Mouse (Mus musculus) embryonic facial prominence, embryonic 14.5 days (tissue): ENCODE measurements around the gene Apex2. TPM values are rescaled to one million over a fixed set of nuclear protein-coding genes. Genes with fewer than 3 reads are reported as not detected.

Experiments
- ATAC-seq: fragments of 200-750 bp; cut with Nextera tagmentation; 2 replicates; pipeline ENCODE4 v1.8.0; 2017; ENCODE audit warnings: low read depth, moderate number of reproducible peaks, moderate TSS enrichment
- DNase-seq: peaks from one replicate; pipeline ENCODE4 v3.0.0-alpha.2; 2015; ENCODE audit warnings: low spot score
- H3K27ac ChIP-seq: fragments of 300-500 bp; sonication (generic); replicated peaks from 2 replicates; pipeline ENCODE4 v1.5.1; 2014; ENCODE audit warnings: low read depth, mild to moderate bottlenecking, low read length, moderate library complexity
- H3K27me3 ChIP-seq: fragments of 300-500 bp; sonication (generic); replicated peaks from 2 replicates; pipeline ENCODE4 v1.6.1; 2014; ENCODE audit warnings: low read length; ENCODE audit not compliant: control insufficient read depth, insufficient read depth
- H3K36me3 ChIP-seq: fragments of 300-500 bp; sonication (generic); 2 replicates; pipeline ENCODE4 v1.6.1; 2014; ENCODE audit warnings: low read length, mixed read lengths; ENCODE audit not compliant: control insufficient read depth, insufficient read depth
- H3K4me1 ChIP-seq: fragments of 300-500 bp; sonication (generic); 2 replicates; pipeline ENCODE4 v1.6.1; 2014; ENCODE audit warnings: antibody characterized with exemption, low read length; ENCODE audit not compliant: control insufficient read depth, insufficient read depth
- H3K4me2 ChIP-seq: fragments of 300-500 bp; sonication (generic); 2 replicates; pipeline ENCODE4 v1.6.1; 2014; ENCODE audit warnings: low read depth, mild to moderate bottlenecking, low read length, moderate library complexity, mixed read lengths
- H3K4me3 ChIP-seq: fragments of 300-500 bp; sonication (generic); 2 replicates; pipeline ENCODE4 v1.5.1; 2014; ENCODE audit warnings: low read depth, mild to moderate bottlenecking, low read length
- H3K9ac ChIP-seq: fragments of 300-500 bp; sonication (generic); 2 replicates; pipeline ENCODE4 v1.6.1; 2014; ENCODE audit warnings: low read depth, mild to moderate bottlenecking, low read length, moderate library complexity, mixed read lengths
- H3K9me3 ChIP-seq: fragments of 300-500 bp; sonication (generic); 2 replicates; pipeline ENCODE4 v1.6.1; 2016; ENCODE audit warnings: low read length; ENCODE audit not compliant: control insufficient read depth
- WGBS: fragments of 180-500 bp; shearing (Covaris S2); extraction: QIAGEN DNeasy Blood & Tissue Kit; methylation state at CpG from one replicate; pipeline ENCODE4 v1.1.7; 2014; 5-methylcytosine and 5-hydroxymethylcytosine counted together
- polyA plus RNA-seq: library from polyadenylated mRNA; unstranded; fragments of >200 nt; fragmentation: Nextera tagmentation; extraction: Ambion mirVana; gene quantifications from 2 replicates; pipeline ENCODE4 v1.2.1, GENCODE M21; 2014

The Apex2 gene
- polyA plus RNA-seq, 1 experiment from 2014 or later = 18.6 TPM

GRCm38 (mm10) chrX:150581921-150582320 lies 7.7 kb downstream of the Apex2 start:
- Histone ChIP-seq H3K9me3 (no peaks in the 10 kb centered on the region), H3K4me1 (no peaks in the 10 kb centered on the region), H3K27me3 (no peaks in the 10 kb centered on the region; the same call in 1 of the 2 replicates), H3K9ac (no peak overlapping the region), H3K27ac (no peak overlapping the region), H3K4me2 (no peak overlapping the region), H3K36me3 (peaks cover 48% of the 10 kb centered on the region), H3K4me3 (no peak overlapping the region)
- ATAC-seq = no peak
- no peak for DNase-seq

GRCm38 (mm10) chrX:150564644-150565357 lies 24.9 kb downstream of the Apex2 start:
- H3K27me3 ChIP-seq = peaks cover 7% of the 10 kb centered on the region; the same call in 1 of the 2 replicates
- no peak overlapping the region for H3K4me2 ChIP-seq
- no peak overlapping the region for H3K27ac ChIP-seq
- ATAC-seq = no peak
- no peak for DNase-seq
- 86% methylated on average over 12 of the region's 12 CpGs for WGBS
- H3K4me1 ChIP-seq = no peaks in the 10 kb centered on the region
- no peaks in the 10 kb centered on the region for H3K36me3 ChIP-seq
- H3K9ac ChIP-seq = no peak overlapping the region
- H3K4me3 ChIP-seq = no peak overlapping the region
- H3K9me3 ChIP-seq = no peaks in the 10 kb centered on the region

GRCm38 (mm10) chrX:150554032-150554431 lies 35.6 kb downstream of the Apex2 start:
- H3K4me1 ChIP-seq = no peaks in the 10 kb centered on the region
- H3K9ac ChIP-seq = no peak overlapping the region
- WGBS = 81% methylated on average over 3 of the region's 3 CpGs
- no peaks in the 10 kb centered on the region for H3K9me3 ChIP-seq
- DNase-seq (no peak), ATAC-seq (no peak)
- H3K4me3 ChIP-seq = no peak overlapping the region
- H3K4me2 ChIP-seq = no peak overlapping the region
- H3K27me3 ChIP-seq = peaks cover 10% of the 10 kb centered on the region; the same call in 1 of the 2 replicates
- H3K27ac ChIP-seq = no peak overlapping the region
- 0 out of 2 replicates have a peak, but pooled peaks cover 13% of the 10 kb centered on the region for H3K36me3 ChIP-seq

GRCm38 (mm10) chrX:150551986-150552385 lies 37.7 kb downstream of the Apex2 start:
- DNase-seq (no peak), ATAC-seq (no peak)
- Histone ChIP-seq H3K4me2 (no peak overlapping the region), H3K27me3 (peaks cover 10% of the 10 kb centered on the region; the same call in 1 of the 2 replicates), H3K4me1 (no peaks in the 10 kb centered on the region), H3K9ac (no peak overlapping the region), H3K9me3 (no peaks in the 10 kb centered on the region), H3K36me3 (0 out of 2 replicates have a peak, but pooled peaks cover 13% of the 10 kb centered on the region), H3K27ac (no peak overlapping the region), H3K4me3 (no peak overlapping the region)
- WGBS = 92% methylated on average over 2 of the region's 2 CpGs

- no peak for ATAC-seq
- 91% methylated on average over 3 of the region's 3 CpGs for WGBS
- Histone ChIP-seq H3K36me3 (0 out of 2 replicates have a peak, but pooled peaks cover 13% of the 10 kb centered on the region), H3K4me1 (no peaks in the 10 kb centered on the region), H3K27ac (no peak overlapping the region), H3K4me3 (no peak overlapping the region), H3K27me3 (peaks cover 10% of the 10 kb centered on the region; the same call in 1 of the 2 replicates), H3K9me3 (no peaks in the 10 kb centered on the region), H3K4me2 (no peak overlapping the region), H3K9ac (no peak overlapping the region)
- DNase-seq = no peak
Observed at GRCm38 (mm10) chrX:150549639-150550038, 40.0 kb downstream of the Apex2 start.

GRCm38 (mm10) chrX:150547239-150547638 lies 42.4 kb downstream of the Apex2 start, which contains the start of gene Alas2:
Gene Alas2, plus strand, starts transcription at chrX:150547375.
- DNase-seq = no peak
- H3K4me3 ChIP-seq = no peak within 1 kb of the TSS
- no peak for ATAC-seq
- 0 out of 2 replicates have a peak, but pooled peaks cover 10% of the 10 kb centered on the region for H3K36me3 ChIP-seq
- no peak within 1 kb of the TSS for H3K4me2 ChIP-seq
- no peaks in the 10 kb centered on the region for H3K27me3 ChIP-seq
- no peaks in the 10 kb centered on the region for H3K4me1 ChIP-seq
- H3K27ac ChIP-seq = no peak within 1 kb of the TSS
- 65% methylated on average over 4 of the region's 5 CpGs for WGBS
- 0 out of 2 replicates have a peak, but pooled peaks cover 3% of the 10 kb centered on the region for H3K9me3 ChIP-seq
- no peak within 1 kb of the TSS for H3K9ac ChIP-seq

GRCm38 (mm10) chrX:150541684-150542083 lies 48.0 kb downstream of the Apex2 start:
- Histone ChIP-seq H3K27ac (no peak overlapping the region), H3K36me3 (no peaks in the 10 kb centered on the region), H3K4me1 (no peaks in the 10 kb centered on the region), H3K27me3 (no peaks in the 10 kb centered on the region; the same call in 1 of the 2 replicates), H3K4me2 (no peak overlapping the region), H3K9ac (no peak overlapping the region), H3K4me3 (no peak overlapping the region), H3K9me3 (0 out of 2 replicates have a peak, but pooled peaks cover 6% of the 10 kb centered on the region)
- ATAC-seq (no peak), DNase-seq (no peak)

GRCm38 (mm10) chrX:150540111-150540510 lies 49.6 kb downstream of the Apex2 start:
- Histone ChIP-seq H3K27ac (no peak overlapping the region), H3K9me3 (0 out of 2 replicates have a peak, but pooled peaks cover 6% of the 10 kb centered on the region), H3K9ac (no peak overlapping the region), H3K36me3 (no peaks in the 10 kb centered on the region), H3K4me2 (no peak overlapping the region), H3K4me3 (no peak overlapping the region), H3K4me1 (no peaks in the 10 kb centered on the region), H3K27me3 (no peaks in the 10 kb centered on the region; the same call in 1 of the 2 replicates)
- WGBS = 88% methylated on average over 2 of the region's 2 CpGs
- ATAC-seq (no peak), DNase-seq (no peak)

GRCm38 (mm10) chrX:150516477-150516876 lies 73.2 kb downstream of the Apex2 start:
- WGBS = 88% methylated on average over 1 of the region's 1 CpGs
- Histone ChIP-seq H3K9me3 (no peaks in the 10 kb centered on the region), H3K36me3 (no peaks in the 10 kb centered on the region), H3K4me2 (no peak overlapping the region), H3K27ac (no peak overlapping the region), H3K9ac (no peak overlapping the region), H3K4me1 (no peaks in the 10 kb centered on the region), H3K4me3 (no peak overlapping the region), H3K27me3 (no peaks in the 10 kb centered on the region)
- no peak for DNase-seq
- no peak for ATAC-seq
